Mouse (Mus musculus) C2C12 (cell line): ENCODE results near the gene Fbxw4. TPM values are rescaled to one million over a fixed set of nuclear protein-coding genes. Genes with fewer than 3 reads are reported as not detected.

Experiments used
- H3K27me3 ChIP-seq: one replicate; pipeline ENCODE4 v1.6.1; 2011; ENCODE audit not compliant: control insufficient read depth, insufficient read depth, insufficient read length
- H3K36me3 ChIP-seq: one replicate; pipeline ENCODE4 v1.6.1; 2011; ENCODE audit not compliant: control insufficient read depth, insufficient read depth
- H3K4me3 ChIP-seq: one replicate; pipeline ENCODE4 v1.5.1; 2011; ENCODE audit warnings: mild to moderate bottlenecking, control low read depth; ENCODE audit not compliant: poor library complexity, insufficient read depth, severe bottlenecking
- H3K79me2 ChIP-seq: one replicate; pipeline ENCODE4 v1.6.1; 2011; ENCODE audit not compliant: control insufficient read depth, insufficient read depth
- H3K79me3 ChIP-seq: one replicate; pipeline ENCODE4 v1.6.1; 2011; ENCODE audit warnings: low read depth, control low read depth
- H3ac ChIP-seq: one replicate; pipeline ENCODE3; 2011; ENCODE audit warnings: low read depth; ENCODE audit not compliant: control insufficient read depth, insufficient read length
- CEBPB ChIP-seq: IDR thresholded peaks from one replicate; pipeline ENCODE4 v1.6.1; 2011; ENCODE audit warnings: low read depth, mild to moderate bottlenecking, control low read depth, moderate library complexity
- CTCF ChIP-seq: IDR thresholded peaks from one replicate; pipeline ENCODE4 v1.5.1; 2011; ENCODE audit not compliant: control insufficient read depth, insufficient read depth, insufficient read length
- FOSL1 ChIP-seq: IDR thresholded peaks from one replicate; pipeline ENCODE4 v1.8.0; 2011; ENCODE audit warnings: mild to moderate bottlenecking, low read length; ENCODE audit not compliant: poor library complexity, insufficient read depth, severe bottlenecking
- MAX ChIP-seq: IDR thresholded peaks from one replicate; pipeline ENCODE4 v1.6.1; 2011; ENCODE audit warnings: mild to moderate bottlenecking, control low read depth
- MYOD1 ChIP-seq: IDR thresholded peaks from one replicate; pipeline ENCODE4 v1.6.1; 2011; ENCODE audit warnings: low read depth; ENCODE audit not compliant: control insufficient read depth, insufficient read length
- MYOG ChIP-seq: IDR thresholded peaks from one replicate; pipeline ENCODE4 v1.6.1; 2011; ENCODE audit not compliant: control insufficient read depth, insufficient read length; ENCODE audit errors: extremely low read depth
- USF1 ChIP-seq: IDR thresholded peaks from one replicate; pipeline ENCODE4 v1.6.1; 2011; ENCODE audit warnings: low read depth, mild to moderate bottlenecking, control low read depth, moderate library complexity
- polyA plus RNA-seq: library from polyadenylated mRNA; unstranded; fragments of >200 nt; fragmentation: generic; extraction: Trizol; gene quantifications from one replicate; pipeline ENCODE4 v1.2.1, GENCODE M21; 2012; ENCODE audit warnings: missing spikeins

Gene Fbxw4
- polyA plus RNA-seq, 1 experiment, result 19.3 TPM

DNA sequence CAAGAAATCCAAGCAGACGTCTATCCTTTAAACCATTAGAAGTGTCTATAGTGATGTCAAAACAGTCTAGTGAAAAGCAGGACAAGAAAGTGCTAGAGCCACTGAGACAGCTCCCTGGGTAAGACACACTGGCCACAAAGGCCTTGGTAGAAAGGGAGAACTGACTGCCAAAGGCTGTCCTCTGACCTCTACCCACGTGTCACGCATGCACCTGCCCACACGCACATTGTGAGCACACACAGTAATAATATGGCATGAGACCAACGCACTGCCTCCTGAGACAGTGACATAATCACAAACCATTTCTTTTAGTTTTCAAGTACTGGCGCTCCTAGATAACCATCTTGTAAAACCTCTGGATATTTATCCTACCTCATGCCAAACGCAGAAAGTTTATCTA lies 19.4 kb downstream of the Fbxw4 start:
- Histone ChIP-seq H3K79me3 (peaks cover 5% of the 10 kb centered on the region), H3ac (no peak overlapping the region), H3K36me3 (peaks cover 4% of the 10 kb centered on the region), H3K4me3 (no peak overlapping the region), H3K79me2 (no peaks in the 10 kb centered on the region), H3K27me3 (no peaks in the 10 kb centered on the region)
- TF ChIP-seq CEBPB (no peak), FOSL1 (no peak), MYOG (no peak), MYOD1 (no peak), USF1 (no peak), MAX (no peak), CTCF (no peak)

DNA sequence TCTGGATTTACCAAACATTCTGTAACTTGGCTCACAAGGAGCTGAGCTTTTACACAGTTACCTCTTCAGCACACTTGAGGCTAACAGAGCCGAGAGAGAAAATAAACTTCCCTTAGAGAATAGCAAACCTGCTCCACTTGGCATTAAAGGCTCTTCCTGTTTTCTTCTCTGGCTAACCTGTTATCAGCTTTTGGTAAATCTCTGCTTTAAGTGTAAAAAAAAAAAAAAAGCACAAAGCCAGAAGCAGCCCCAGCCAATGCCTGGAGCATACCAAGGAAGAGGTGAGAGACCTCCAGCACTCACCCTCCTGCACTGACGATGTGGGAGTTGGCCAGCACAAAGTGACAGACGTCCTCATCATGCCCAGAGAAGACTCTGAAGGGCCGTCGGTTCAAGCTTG lies 24.2 kb downstream of the Fbxw4 start:
- Histone ChIP-seq H3K79me3 (no peaks in the 10 kb centered on the region), H3K79me2 (no peaks in the 10 kb centered on the region), H3K27me3 (no peaks in the 10 kb centered on the region), H3K4me3 (no peak overlapping the region), H3K36me3 (no peaks in the 10 kb centered on the region), H3ac (no peak overlapping the region)
- TF ChIP-seq MAX (no peak), FOSL1 (no peak), CEBPB (no peak), CTCF (no peak), USF1 (no peak), MYOG (no peak), MYOD1 (no peak)

DNA sequence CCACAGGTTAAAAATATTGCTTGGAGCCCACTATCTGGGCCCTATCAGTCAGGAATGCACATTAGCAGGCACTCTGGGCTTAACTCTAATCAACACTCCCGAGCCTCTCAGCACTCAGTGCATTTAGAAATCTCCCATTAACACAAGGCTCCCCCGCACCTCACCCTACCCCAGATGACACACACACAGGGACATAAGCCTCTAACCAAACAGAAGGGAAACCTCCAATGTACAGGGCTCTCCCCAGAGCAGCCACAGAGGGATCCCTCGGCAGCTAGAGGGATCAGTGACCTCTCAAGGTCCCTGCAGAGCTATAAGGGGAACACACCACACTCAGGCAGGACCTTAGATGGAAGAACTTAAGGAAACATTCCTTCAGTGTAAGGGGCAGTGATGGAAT lies 28.5 kb downstream of the Fbxw4 start:
- Histone ChIP-seq H3K79me2 (no peaks in the 10 kb centered on the region), H3K27me3 (no peaks in the 10 kb centered on the region), H3K79me3 (no peaks in the 10 kb centered on the region), H3K4me3 (no peak overlapping the region), H3K36me3 (no peaks in the 10 kb centered on the region), H3ac (no peak overlapping the region)
- TF ChIP-seq MYOG (no peak), USF1 (no peak), MAX (no peak), FOSL1 (no peak)

DNA sequence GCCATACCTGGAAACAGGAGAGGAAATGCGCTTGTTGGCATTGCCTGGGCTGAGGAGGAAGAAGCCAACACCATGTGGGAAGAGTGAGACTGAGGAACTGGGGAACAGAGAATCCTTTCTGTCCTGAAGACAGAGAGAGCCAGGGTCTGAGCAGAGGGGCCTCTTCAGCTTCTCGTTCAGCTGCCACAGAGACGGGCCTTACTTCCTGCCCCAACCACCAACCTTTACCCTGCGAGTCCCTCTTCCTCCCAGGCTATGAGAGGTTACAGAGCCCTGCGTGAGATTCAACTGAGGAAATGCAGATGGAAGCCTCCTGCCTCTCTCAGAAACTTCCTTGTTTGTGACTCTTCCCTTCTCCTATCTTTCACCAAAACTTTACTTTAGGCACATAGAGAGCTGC lies 29.2 kb downstream of the Fbxw4 start:
- Histone ChIP-seq H3K79me3 (no peaks in the 10 kb centered on the region), H3K79me2 (no peaks in the 10 kb centered on the region), H3K4me3 (no peak overlapping the region), H3K36me3 (no peaks in the 10 kb centered on the region), H3ac (no peak overlapping the region), H3K27me3 (no peaks in the 10 kb centered on the region)
- TF ChIP-seq MYOD1 (no peak), MYOG (no peak), FOSL1 (no peak), MAX (no peak), USF1 (no peak), CTCF (no peak), CEBPB (no peak)

DNA sequence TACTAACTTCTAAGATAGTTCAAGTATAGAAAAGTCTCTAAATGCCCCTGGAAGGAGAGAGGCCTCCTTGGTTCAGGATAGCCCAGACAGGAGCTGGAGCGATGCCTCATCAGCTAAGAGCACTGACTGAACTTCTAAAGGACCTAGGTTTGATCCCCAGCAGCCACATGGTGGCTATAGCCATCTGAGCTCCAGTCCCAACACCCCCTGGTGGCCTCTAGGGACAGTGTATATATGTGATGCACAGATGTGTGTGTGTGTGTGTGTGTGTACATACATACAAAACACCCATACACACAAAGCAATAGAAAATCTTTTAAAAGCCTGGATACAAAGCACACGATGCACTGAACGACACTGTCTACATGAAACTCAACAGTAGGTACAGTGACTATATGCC lies 30.9 kb downstream of the Fbxw4 start:
- Histone ChIP-seq H3K36me3 (peaks cover 4% of the 10 kb centered on the region), H3ac (no peak overlapping the region)

DNA sequence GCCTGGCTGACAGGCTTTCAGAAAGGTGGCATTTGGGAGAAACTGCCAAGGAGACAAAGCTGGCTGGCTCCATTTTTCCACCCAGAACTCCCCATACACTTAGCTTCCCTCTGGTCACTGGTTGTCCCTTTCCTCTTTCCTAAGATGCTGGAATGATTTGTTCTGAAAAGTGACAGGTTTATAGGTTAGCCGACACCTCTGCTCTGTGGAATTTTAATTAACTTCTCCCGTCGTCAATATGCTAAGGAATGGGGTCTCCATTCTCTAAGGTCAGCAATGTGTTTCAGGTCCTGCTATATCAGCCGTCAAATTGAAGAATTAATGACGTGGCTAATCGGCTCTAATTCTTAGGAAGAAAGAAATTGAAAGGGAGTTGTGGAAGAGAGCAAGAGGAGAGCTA lies 31.5 kb downstream of the Fbxw4 start:
- Histone ChIP-seq H3K79me3 (no peaks in the 10 kb centered on the region), H3ac (no peak overlapping the region), H3K36me3 (peaks cover 4% of the 10 kb centered on the region), H3K27me3 (no peaks in the 10 kb centered on the region), H3K4me3 (no peak overlapping the region), H3K79me2 (no peaks in the 10 kb centered on the region)
- TF ChIP-seq CEBPB, result no peak
- TF ChIP-seq MAX, result no peak
- TF ChIP-seq CTCF, result no peak
- no peak for TF ChIP-seq FOSL1
- TF ChIP-seq MYOG, result no peak
- TF ChIP-seq MYOD1, result no peak
- TF ChIP-seq USF1, result no peak

More for the DNA sequence above, 30.9 kb downstream of the Fbxw4 start:
- Histone ChIP-seq H3K79me3 (no peaks in the 10 kb centered on the region), H3K27me3 (no peaks in the 10 kb centered on the region), H3K79me2 (no peaks in the 10 kb centered on the region), H3K4me3 (no peak overlapping the region)
- TF ChIP-seq FOSL1 (no peak), USF1 (no peak), MYOG (no peak), MAX (no peak), MYOD1 (no peak), CEBPB (no peak), CTCF (no peak)
